10 mouse cellular contexts compared by ENCODE assay signal in the genomic region with DNA sequence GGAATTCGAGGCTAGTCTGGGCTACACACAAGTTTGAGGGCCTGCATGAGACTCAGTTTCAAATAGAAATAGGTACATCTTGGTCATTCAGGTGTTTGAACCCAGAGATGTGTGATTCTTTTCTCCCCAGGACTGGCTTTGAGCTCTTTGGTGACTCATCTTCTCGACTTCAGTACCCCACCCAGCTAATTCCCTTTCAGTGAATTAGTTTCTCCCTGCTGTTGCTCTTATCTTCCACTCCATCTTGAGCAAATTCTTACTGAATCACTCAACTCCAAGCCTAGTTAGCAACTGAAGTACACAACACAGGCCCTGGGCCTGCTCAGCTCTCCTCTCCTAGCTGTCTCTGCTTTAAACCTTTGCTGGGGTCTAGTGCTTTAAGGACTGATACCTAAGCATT. TPM values are rescaled to one million over a fixed set of nuclear protein-coding genes. Genes with fewer than 3 reads are reported as not detected.
DNase-seq lines count a peak whose midpoint lies in the region; ATAC-seq lines count a peak whose summit lies in the region.
"Had no signal": no experiment of that assay in that cellular context is flagged by ENCODE, and none has a peak within 500 bp of the region (broad histone marks: within the 10 kb centered on the region; RNA-seq: fewer than 3 reads in every experiment).

No protein-coding gene starts in this region.

- H3K9me3 ChIP-seq in heart, embryonic 12.5 days (replicated peaks): no peaks in the 10 kb centered on the region
- H3K9me3 ChIP-seq in hindbrain, embryonic 10.5 days: no peaks in the 10 kb centered on the region
- no peaks in the 10 kb centered on the region for H3K9me3 ChIP-seq in midbrain, embryonic 10.5 days (replicated peaks)

- H3K27me3 ChIP-seq in heart, embryonic 12.5 days (replicated peaks): no peaks in the 10 kb centered on the region; the same call in 1 of the 2 replicates
- no peaks in the 10 kb centered on the region for H3K27me3 ChIP-seq in hindbrain, embryonic 10.5 days (ENCODE audit: insufficient read depth, poor library complexity, severe bottlenecking)
- H3K27me3 ChIP-seq in midbrain, embryonic 10.5 days (ENCODE audit: low read depth, poor library complexity, severe bottlenecking): no peaks in the 10 kb centered on the region

- H3K36me3 ChIP-seq in heart, embryonic 12.5 days: peaks cover 25% of the 10 kb centered on the region
- H3K36me3 ChIP-seq in hindbrain, embryonic 10.5 days: peaks cover 27% of the 10 kb centered on the region
- H3K36me3 ChIP-seq in midbrain, embryonic 10.5 days: peaks cover 27% of the 10 kb centered on the region

- WGBS in heart, embryonic 12.5 days: 46% methylated on average over 2 of the region's 2 CpGs
- 75% methylated on average over 2 of the region's 2 CpGs for WGBS in hindbrain, embryonic 10.5 days
- 81% methylated on average over 2 of the region's 2 CpGs for WGBS in midbrain, embryonic 10.5 days

- intact Hi-C loops in heart, postnatal 10 days (cut with DNase I): loop anchor here (5.0 kb wide), 1 partner anchor 54 kb away; no protein-coding TSS in a partner anchor

- peak overlapping the region; percentile 82 for H3K4me2 ChIP-seq in heart, embryonic 12.5 days

- peak overlapping the region; percentile 82; the same call in 1 of the 2 replicates for H3K9ac ChIP-seq in heart, embryonic 12.5 days

- H3K4me3 ChIP-seq in heart, embryonic 12.5 days: peak overlapping the region; percentile 83
- H3K4me3 ChIP-seq in hindbrain, embryonic 10.5 days: peak overlapping the region; percentile 81
- H3K4me3 ChIP-seq in midbrain, embryonic 10.5 days: peak overlapping the region; percentile 78

- peaks cover 20% of the 10 kb centered on the region for H3K4me1 ChIP-seq in heart, embryonic 12.5 days (replicated peaks)
- peaks cover 17% of the 10 kb centered on the region for H3K4me1 ChIP-seq in hindbrain, embryonic 10.5 days (replicated peaks)
- H3K4me1 ChIP-seq in midbrain, embryonic 10.5 days: peaks cover 17% of the 10 kb centered on the region

- ATAC-seq in heart, embryonic 12.5 days (ENCODE audit: insufficient number of reproducible peaks, low FRiP score): no peak

- no peak overlapping the region for H3K27ac ChIP-seq in heart, embryonic 12.5 days (ENCODE audit: poor library complexity, severe bottlenecking)
- H3K27ac ChIP-seq in hindbrain, embryonic 10.5 days: no peak overlapping the region
- no peak overlapping the region for H3K27ac ChIP-seq in midbrain, embryonic 10.5 days (replicated peaks)

- DNase-seq in heart, postnatal 10 days: no peak
- peak; percentile 80 for DNase-seq in MN1 (ENCODE audit: low spot score)
- no peak for DNase-seq in hindbrain, embryonic 10.5 days (ENCODE audit: low spot score)
- DNase-seq in midbrain, embryonic 10.5 days (ENCODE audit: low spot score): no peak
- DNase-seq in thymus, postnatal 10 days (ENCODE audit: low spot score in 2 of 2): no peak
- DNase-seq in gastrocnemius, postnatal 4 days (ENCODE audit: low spot score in 2 of 2): no peak
- DNase-seq in adrenal gland, postnatal 25 days: no peak
- DNase-seq: embryo, embryonic 11 days; lung, postnatal 14 days had no signal

RNA-seq across cellular contexts. Expression of gene Ddx39, which starts 1.6 kb away (rescaled TPM):
- 117 and 128 TPM in 2 replicates for polyA plus RNA-seq in heart, embryonic 12.5 days (2016; fragmentation: Nextera tagmentation; extraction: Ambion mirVana)
- total RNA-seq in heart, postnatal 10 days (2021): 10 to 100 TPM; 37.5 to 38.4 TPM
- 253 and 322 TPM in 2 replicates for polyA plus RNA-seq in hindbrain, embryonic 10.5 days (2016; fragmentation: Nextera tagmentation; extraction: Ambion mirVana)
- polyA plus RNA-seq in midbrain, embryonic 10.5 days (2016; fragmentation: Nextera tagmentation; extraction: Ambion mirVana): 314 and 357 TPM in 2 replicates
- total RNA-seq in gastrocnemius, postnatal 4 days (2021): 10 to 100 TPM; 26.1 to 27.5 TPM
- total RNA-seq in adrenal gland, postnatal 25 days (2021): 25.7 and 29.5 TPM in 2 replicates

RNA-seq across cellular contexts. Expression of gene Pkn1, which starts 17.6 kb away (rescaled TPM):
- 24.4 and 28.7 TPM in 2 replicates for polyA plus RNA-seq in heart, embryonic 12.5 days (2016; fragmentation: Nextera tagmentation; extraction: Ambion mirVana)
- total RNA-seq in heart, postnatal 10 days (2021): 10 to 100 TPM; 58.9 to 66.7 TPM
- 28.2 and 29.9 TPM in 2 replicates for polyA plus RNA-seq in hindbrain, embryonic 10.5 days (2016; fragmentation: Nextera tagmentation; extraction: Ambion mirVana)
- polyA plus RNA-seq in midbrain, embryonic 10.5 days (2016; fragmentation: Nextera tagmentation; extraction: Ambion mirVana): 22.8 and 27.0 TPM in 2 replicates
- 10 to 100 TPM; 56.6 to 60.0 TPM for total RNA-seq in gastrocnemius, postnatal 4 days (2021)
- total RNA-seq in adrenal gland, postnatal 25 days (2021): 120 and 146 TPM in 2 replicates

RNA-seq across cellular contexts. Expression of gene Adgre5, which starts 24.6 kb away (rescaled TPM):
- polyA plus RNA-seq in heart, embryonic 12.5 days (2016; fragmentation: Nextera tagmentation; extraction: Ambion mirVana): 26.2 and 29.2 TPM in 2 replicates
- total RNA-seq in heart, postnatal 10 days (2021): 10 to 100 TPM; 66.0 to 68.1 TPM
- 6.9 and 9.3 TPM in 2 replicates for polyA plus RNA-seq in hindbrain, embryonic 10.5 days (2016; fragmentation: Nextera tagmentation; extraction: Ambion mirVana)
- 8.0 and 13.4 TPM in 2 replicates for polyA plus RNA-seq in midbrain, embryonic 10.5 days (2016; fragmentation: Nextera tagmentation; extraction: Ambion mirVana)
- 10 to 100 TPM; 82.7 to 83.4 TPM for total RNA-seq in gastrocnemius, postnatal 4 days (2021)
- total RNA-seq in adrenal gland, postnatal 25 days (2021): 28.7 and 40.6 TPM in 2 replicates

RNA-seq across cellular contexts. Expression of gene Ptger1, which starts 50.1 kb away (rescaled TPM):
- 0.32 and 0.60 TPM in 2 replicates for polyA plus RNA-seq in heart, embryonic 12.5 days (2016; fragmentation: Nextera tagmentation; extraction: Ambion mirVana)
- total RNA-seq in heart, postnatal 10 days (2021): under 1 TPM; 0.20 to 0.53 TPM
- polyA plus RNA-seq in hindbrain, embryonic 10.5 days (2016; fragmentation: Nextera tagmentation; extraction: Ambion mirVana): 0.58 and 0.62 TPM in 2 replicates
- polyA plus RNA-seq in midbrain, embryonic 10.5 days (2016; fragmentation: Nextera tagmentation; extraction: Ambion mirVana): 0.29 and 0.38 TPM in 2 replicates
- total RNA-seq in gastrocnemius, postnatal 4 days (2021): under 1 TPM; 0.49 to 0.98 TPM
- 0.86 and 2.5 TPM in 2 replicates for total RNA-seq in adrenal gland, postnatal 25 days (2021)
